Mouse (Mus musculus): Measurements from ENCODE around the gene Ttc8. TPM values are rescaled to one million over a fixed set of nuclear protein-coding genes. Genes with fewer than 3 reads are reported as not detected.

Ttc8 gene
- total and polyA plus RNA-seq, 3 experiments: not detected

DNA sequence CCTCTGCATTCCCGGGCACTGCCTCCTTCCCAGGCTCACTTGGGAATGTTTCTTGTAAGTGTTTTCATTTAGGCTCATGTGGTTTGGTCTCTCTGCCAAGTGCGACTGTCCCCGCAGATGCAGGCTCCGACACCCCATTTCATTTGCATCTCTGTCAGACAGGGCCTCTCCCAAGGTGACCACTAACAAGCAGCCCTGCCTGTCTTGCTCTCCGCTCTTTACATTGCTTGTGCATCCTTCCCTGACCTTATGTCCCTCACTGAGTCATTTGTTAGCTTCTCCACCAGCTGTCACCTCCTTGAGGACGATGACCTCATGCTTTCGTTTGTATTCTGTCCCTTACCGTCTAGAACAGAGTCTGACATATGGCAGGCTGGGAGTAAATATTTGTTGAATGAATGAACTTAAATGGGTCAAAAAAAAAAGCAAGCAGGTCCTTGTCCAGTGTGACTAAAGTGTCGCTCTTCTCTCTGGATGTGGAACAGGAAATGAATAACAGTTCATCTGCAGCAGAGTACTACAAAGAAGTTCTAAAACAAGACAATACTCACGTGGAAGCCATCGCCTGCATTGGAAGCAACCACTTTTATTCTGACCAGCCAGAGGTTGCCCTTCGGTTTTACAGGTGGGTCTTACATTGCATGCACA is 53.9 kb downstream of the Ttc8 start:
- no peaks in the 10 kb centered on the region for H3K9me3 ChIP-seq (replicated peaks; ENCODE audit: insufficient read depth, low read length)
- no peaks in the 10 kb centered on the region for H3K4me1 ChIP-seq (ENCODE audit: control insufficient read depth in 1 of 2, insufficient read depth in 2 of 2, low read length in 2 of 2)
- TF ChIP-seq USF2 (IDR thresholded peaks at IDR 0.05; ENCODE audit: borderline replicate concordance in 1 of 2, insufficient read depth in 1 of 2, low read depth in 1 of 2, low read length in 2 of 2) (no peak), E2F4 (IDR thresholded peaks at IDR 0.05; ENCODE audit: borderline replicate concordance, low read depth, low read length) (no peak), UBTF (IDR thresholded peaks at IDR 0.05; ENCODE audit: borderline replicate concordance, insufficient read depth, low read depth, low read length) (no peak), NRF1 (IDR thresholded peaks at IDR 0.05; ENCODE audit: insufficient read depth, low read depth, low read length, poor library complexity, severe bottlenecking) (no peak)
- no peak overlapping the region for H3K4me3 ChIP-seq (ENCODE audit: control insufficient read depth in 1 of 2, insufficient read depth in 1 of 2, low read depth in 2 of 2, low read length in 2 of 2)
- no peaks in the 10 kb centered on the region for H3K79me2 ChIP-seq (ENCODE audit: control insufficient read depth, insufficient read depth, low read length, poor library complexity)
- H3K9ac ChIP-seq (ENCODE audit: control insufficient read depth, low read depth, low read length, poor library complexity, severe bottlenecking): no peak overlapping the region
- no peaks in the 10 kb centered on the region for H3K36me3 ChIP-seq (ENCODE audit: control insufficient read depth in 1 of 2, insufficient read depth in 2 of 2, low read length in 2 of 2)
- peaks cover 0 to 3% of the 10 kb centered on the region in 2 experiments; a peak in 1 of 4 replicates for H3K27me3 ChIP-seq (ENCODE audit: control insufficient read depth in 1 of 2, insufficient read depth in 2 of 2, low read length in 2 of 2)
- no peak overlapping the region for H3K27ac ChIP-seq (ENCODE audit: control insufficient read depth, low read depth, low read length)
- DNase-seq (ENCODE audit: low read depth, low spot score): no peak

DNA sequence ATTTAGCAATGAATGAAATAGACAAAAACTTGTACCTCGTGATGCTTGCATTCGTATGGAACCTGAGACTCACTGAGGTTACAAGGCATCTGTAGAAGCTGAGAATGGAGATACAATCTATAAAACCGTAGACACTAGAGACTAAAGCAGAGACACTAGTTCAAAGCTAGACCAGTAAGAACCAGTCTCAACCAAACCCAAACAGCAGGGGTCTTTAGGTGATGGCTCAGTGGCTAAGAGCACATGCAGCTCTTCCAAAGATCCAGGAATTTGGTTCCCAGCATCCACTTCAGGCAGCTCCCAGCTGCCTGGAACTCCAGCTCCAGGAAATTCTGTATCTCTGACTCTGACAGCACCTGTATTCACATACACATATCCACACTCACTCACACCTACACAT is 60.7 kb downstream of the Ttc8 start:
- TF ChIP-seq POLR2AphosphoS5 (IDR thresholded peaks at IDR 0.05; ENCODE audit: borderline replicate concordance, low read depth, low read length) (no peak), MAX (IDR thresholded peaks at IDR 0.05; ENCODE audit: low read length) (no peak), GABPA (IDR thresholded peaks at IDR 0.05; ENCODE audit: low read depth, low read length) (no peak), CHD2 (IDR thresholded peaks at IDR 0.05; ENCODE audit: low read length) (no peak), USF2 (IDR thresholded peaks at IDR 0.05; ENCODE audit: borderline replicate concordance in 1 of 2, insufficient read depth in 1 of 2, low read depth in 1 of 2, low read length in 2 of 2) (no peak), BHLHE40 (IDR thresholded peaks at IDR 0.05; ENCODE audit: borderline replicate concordance, low read depth, low read length) (no peak), RCOR1 (IDR thresholded peaks at IDR 0.05; ENCODE audit: low read depth, low read length) (no peak)
- Histone ChIP-seq H3K36me3 (ENCODE audit: control insufficient read depth in 1 of 2, insufficient read depth in 2 of 2, low read length in 2 of 2) (no peaks in the 10 kb centered on the region), H3K27me3 (ENCODE audit: control insufficient read depth in 1 of 2, insufficient read depth in 2 of 2, low read length in 2 of 2) (peaks cover 5 to 6% of the 10 kb centered on the region in 2 experiments; a peak in 3 of 4 replicates), H3K4me1 (ENCODE audit: control insufficient read depth in 1 of 2, insufficient read depth in 2 of 2, low read length in 2 of 2) (no peaks in the 10 kb centered on the region), H3K9me3 (replicated peaks; ENCODE audit: insufficient read depth, low read length) (no peaks in the 10 kb centered on the region), H3K27ac (ENCODE audit: control insufficient read depth, low read depth, low read length) (no peak overlapping the region), H3K9ac (ENCODE audit: control insufficient read depth, low read depth, low read length, poor library complexity, severe bottlenecking) (no peak overlapping the region), H3K4me3 (ENCODE audit: control insufficient read depth in 1 of 2, insufficient read depth in 1 of 2, low read depth in 2 of 2, low read length in 2 of 2) (no peak overlapping the region), H3K79me2 (ENCODE audit: control insufficient read depth, insufficient read depth, low read length, poor library complexity) (no peaks in the 10 kb centered on the region)
- no peak for DNase-seq (ENCODE audit: low read depth, low spot score)

DNA sequence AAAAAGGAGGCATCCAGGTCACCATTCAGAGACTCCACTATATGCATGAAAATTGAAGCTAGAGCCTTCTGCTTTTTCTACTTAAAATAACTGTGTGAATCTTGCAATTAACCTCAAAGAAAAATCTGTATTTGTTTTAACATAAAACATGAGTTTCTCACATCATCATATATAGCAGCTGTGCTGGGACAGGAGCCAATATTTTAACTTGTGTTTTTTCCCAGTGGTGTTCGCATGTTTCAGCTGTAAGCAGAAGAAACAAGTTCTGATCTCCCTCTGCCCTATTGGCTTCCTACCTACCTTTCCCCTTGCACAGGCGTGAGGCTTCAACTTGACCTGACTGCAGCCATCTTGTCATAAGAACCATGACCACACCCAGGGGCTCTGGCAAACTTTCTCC is 64.4 kb downstream of the Ttc8 start:
- H3K4me3 ChIP-seq (ENCODE audit: control insufficient read depth in 1 of 2, insufficient read depth in 1 of 2, low read depth in 2 of 2, low read length in 2 of 2): no peak overlapping the region
- no peaks in the 10 kb centered on the region for H3K36me3 ChIP-seq (ENCODE audit: control insufficient read depth in 1 of 2, insufficient read depth in 2 of 2, low read length in 2 of 2)
- H3K4me1 ChIP-seq (ENCODE audit: control insufficient read depth in 1 of 2, insufficient read depth in 2 of 2, low read length in 2 of 2): no peaks in the 10 kb centered on the region
- no peak for TF ChIP-seq SIN3A (IDR thresholded peaks at IDR 0.05; ENCODE audit: low read length)
- no peak for TF ChIP-seq MAZ (IDR thresholded peaks at IDR 0.05; ENCODE audit: low read depth, low read length)
- no peak for TF ChIP-seq POLR2AphosphoS2 (IDR thresholded peaks at IDR 0.05; ENCODE audit: low read length)
- TF ChIP-seq POLR2AphosphoS5 (IDR thresholded peaks at IDR 0.05; ENCODE audit: borderline replicate concordance, low read depth, low read length): no peak
- no peak for TF ChIP-seq HCFC1 (IDR thresholded peaks at IDR 0.05; ENCODE audit: low read depth, low read length)
- TF ChIP-seq POLR2A (IDR thresholded peaks at IDR 0.05; ENCODE audit: control insufficient read depth in 1 of 2, insufficient read depth in 1 of 2, low read depth in 1 of 2, low read length in 2 of 2, poor library complexity in 1 of 2): no peak
- no peak for TF ChIP-seq TCF12 (IDR thresholded peaks at IDR 0.05; ENCODE audit: low read depth, low read length)
- no peak for TF ChIP-seq MYB (IDR thresholded peaks at IDR 0.05; ENCODE audit: low read depth, low read length)
- TF ChIP-seq SMC3 (IDR thresholded peaks at IDR 0.05; ENCODE audit: low read depth, low read length): no peak
- no peak for TF ChIP-seq GABPA (IDR thresholded peaks at IDR 0.05; ENCODE audit: low read depth, low read length)
- no peak for TF ChIP-seq E2F4 (IDR thresholded peaks at IDR 0.05; ENCODE audit: borderline replicate concordance, low read depth, low read length)
- TF ChIP-seq MAX (IDR thresholded peaks at IDR 0.05; ENCODE audit: low read length): no peak
- TF ChIP-seq ETS1 (IDR thresholded peaks at IDR 0.05; ENCODE audit: low read depth, low read length): no peak
- TF ChIP-seq ELF1 (IDR thresholded peaks at IDR 0.05; ENCODE audit: low read depth, low read length): no peak
- TF ChIP-seq MAFK (IDR thresholded peaks at IDR 0.05; ENCODE audit: borderline replicate concordance, low read depth, low read length): no peak
- TF ChIP-seq ZMIZ1 (IDR thresholded peaks at IDR 0.05; ENCODE audit: low read depth, low read length): no peak
- TF ChIP-seq MYC (IDR thresholded peaks at IDR 0.05; ENCODE audit: low read depth, low read length): no peak
- TF ChIP-seq TBP (IDR thresholded peaks at IDR 0.05; ENCODE audit: low read depth, low read length): no peak
- no peak overlapping the region for H3K27ac ChIP-seq (ENCODE audit: control insufficient read depth, low read depth, low read length)
- no peaks in the 10 kb centered on the region for H3K79me2 ChIP-seq (ENCODE audit: control insufficient read depth, insufficient read depth, low read length, poor library complexity)
- no peak for DNase-seq (ENCODE audit: low read depth, low spot score)
- no peaks in the 10 kb centered on the region for H3K9me3 ChIP-seq (replicated peaks; ENCODE audit: insufficient read depth, low read length)
- H3K9ac ChIP-seq (ENCODE audit: control insufficient read depth, low read depth, low read length, poor library complexity, severe bottlenecking): no peak overlapping the region
- peaks cover 6 to 9% of the 10 kb centered on the region in 2 experiments; a peak in 3 of 4 replicates for H3K27me3 ChIP-seq (ENCODE audit: control insufficient read depth in 1 of 2, insufficient read depth in 2 of 2, low read length in 2 of 2)

Data from MEL (cell line).